Mouse (Mus musculus): ENCODE data around the gene Ggnbp2. TPM values are rescaled to one million over a fixed set of nuclear protein-coding genes. Genes with fewer than 3 reads are reported as not detected.

Gene Ggnbp2
- 10 to 100 TPM; 80.6 to 88.2 TPM for total RNA-seq (2021)
- long read RNA-seq, transcript Ggnbp2-206 (13 exons, 2,528 nt), result major isoform, 28 of 128 reads
- long read RNA-seq, transcript Ggnbp2-213 (14 exons, 2,950 nt), result minor isoform, 10 of 128 reads
- long read RNA-seq, transcript Ggnbp2-211 (14 exons, 3,056 nt), result minor isoform, 14 of 128 reads
- long read RNA-seq, transcript Ggnbp2-203 (14 exons, 3,034 nt), result minor isoform, 16 of 128 reads
- long read RNA-seq, partial matches to known transcripts, result 31 of 128 reads
- long read RNA-seq, other reads (novel, unspliced or antisense), result 29 of 128 reads

DNA sequence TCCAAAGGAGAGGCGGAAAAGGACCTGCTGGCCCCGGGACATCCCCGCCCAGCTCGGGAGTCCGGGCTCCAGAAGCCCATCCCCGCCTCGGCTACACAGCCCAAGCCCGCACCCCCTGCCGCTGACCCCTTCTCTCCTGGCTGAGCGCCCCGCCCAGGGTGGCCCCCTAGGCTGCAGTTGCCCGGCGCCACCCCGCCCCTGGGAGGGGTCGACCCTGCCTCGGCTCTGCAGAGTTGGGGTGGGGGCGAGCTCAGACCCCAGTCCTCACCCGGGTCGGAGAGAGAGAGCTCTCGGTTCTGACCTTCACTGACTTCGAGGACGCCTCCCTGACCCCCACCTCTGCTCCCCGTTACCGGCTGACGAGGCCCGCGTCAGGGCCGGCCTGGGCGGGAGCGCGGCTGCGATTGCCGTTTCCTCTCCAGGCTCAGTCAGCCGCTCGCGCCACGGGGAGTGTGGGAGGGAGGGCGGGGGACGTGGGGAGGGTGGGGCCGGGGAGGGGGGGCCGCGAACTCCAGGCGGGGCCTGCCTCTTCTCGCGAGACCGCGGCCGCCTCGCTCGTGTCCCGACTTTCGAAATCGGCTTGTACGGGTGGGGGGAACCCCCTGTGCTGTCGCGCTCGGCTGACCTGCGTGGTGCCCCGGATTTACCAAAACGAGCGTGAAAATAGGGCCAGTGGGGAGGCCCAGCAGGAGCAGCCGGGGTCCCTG lies at the start of gene Ggnbp2:
Gene Ggnbp2 (minus strand): TSS at position 481 of the 707 bp plus-strand sequence.
- peak; percentile 83 to 93 for DNase-seq (ENCODE audit: low spot score in 2 of 2)

DNA sequence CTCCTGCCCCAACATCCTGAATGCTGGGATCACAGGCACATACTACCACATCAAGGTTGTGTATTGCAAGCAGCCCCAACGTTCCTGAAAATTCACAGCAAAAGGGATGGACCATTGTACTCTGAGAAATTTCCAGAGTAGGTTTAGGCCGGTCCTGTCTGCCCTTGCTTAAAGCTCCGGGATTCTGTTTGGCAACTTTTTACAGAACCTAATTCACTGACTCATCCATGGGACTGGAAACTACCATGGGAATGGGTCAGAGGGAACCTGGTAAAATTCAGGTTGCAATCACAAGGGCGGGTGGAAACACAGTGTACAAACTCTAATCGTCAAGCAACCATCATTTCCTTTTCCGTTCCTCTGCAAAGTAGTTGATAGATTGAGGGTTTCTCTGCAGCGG lies 49.3 kb upstream of the Ggnbp2 start:
- DNase-seq (ENCODE audit: low spot score in 2 of 2), result no peak

DNA sequence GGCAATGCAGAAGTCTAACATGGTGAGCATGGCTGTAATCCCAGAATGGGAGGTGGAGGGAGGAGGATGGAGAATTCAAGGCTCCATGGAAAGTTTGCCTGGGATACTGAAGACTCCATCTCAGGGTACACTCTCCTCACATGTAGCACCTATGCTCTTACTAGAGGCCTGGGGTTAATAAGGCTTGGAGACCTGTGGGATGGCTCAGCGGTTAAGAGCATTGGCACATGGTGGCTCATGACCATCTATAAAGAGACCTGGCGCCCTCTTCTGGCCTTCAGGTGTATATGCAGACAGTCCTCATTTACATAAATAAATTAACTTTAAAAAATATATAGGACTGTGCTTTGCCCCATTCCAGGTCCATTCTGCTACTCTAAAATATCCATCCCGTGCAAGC lies 48.7 kb upstream of the Ggnbp2 start:
- DNase-seq (ENCODE audit: low spot score in 2 of 2), result peak in 1 of 2 experiments; percentile 40

DNA sequence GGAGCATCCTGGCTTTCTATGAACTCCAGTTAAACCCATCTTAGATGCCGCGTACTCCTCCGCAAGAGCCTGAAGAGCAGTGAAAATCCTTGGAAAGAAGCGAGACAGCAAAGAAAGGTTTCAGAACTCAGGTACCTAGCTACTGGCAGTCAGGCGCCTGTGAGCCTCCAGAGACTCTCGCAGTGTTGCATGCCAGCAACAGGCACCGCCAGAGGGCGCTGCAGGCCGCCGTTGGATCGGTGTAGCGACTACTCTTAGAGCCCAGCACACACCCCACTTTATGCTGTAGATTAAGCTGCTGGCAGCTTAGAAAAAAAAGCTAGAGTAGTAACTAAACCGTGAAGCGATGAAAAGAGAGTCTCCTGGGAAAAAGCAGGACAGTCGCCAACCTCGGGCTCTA lies 47.8 kb upstream of the Ggnbp2 start:
- peak; percentile 74 to 93 for DNase-seq (ENCODE audit: low spot score in 2 of 2)

DNA sequence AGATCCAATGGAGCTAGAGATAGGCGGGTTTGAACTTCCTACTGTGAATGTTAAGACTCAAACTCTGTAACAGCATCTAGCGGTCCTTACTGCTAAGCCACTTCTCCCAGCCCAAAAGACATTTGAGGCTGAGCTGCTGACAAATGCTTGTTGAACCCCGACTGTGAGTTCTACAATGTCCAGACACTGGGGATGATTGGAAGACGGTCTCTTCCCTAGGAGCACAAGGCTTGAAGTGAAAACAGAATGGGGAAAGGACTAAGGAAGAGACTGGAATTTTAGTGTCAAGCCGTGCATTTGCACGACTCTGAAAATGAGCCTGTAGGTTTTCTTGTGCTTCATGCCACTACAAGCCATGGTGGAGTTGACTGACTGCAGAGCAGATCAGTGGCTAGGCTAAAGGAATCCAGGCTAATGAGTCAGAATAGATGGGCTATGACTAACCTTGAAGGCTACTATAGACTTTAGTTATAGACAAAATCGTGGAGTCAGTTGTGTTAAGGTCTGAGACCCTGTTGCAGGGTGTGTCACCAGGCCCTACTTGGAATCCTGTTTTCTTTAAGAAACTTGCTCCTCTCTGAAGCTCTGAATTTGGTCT lies 46.2 kb upstream of the Ggnbp2 start:
- no peak for DNase-seq (ENCODE audit: low spot score in 2 of 2)

DNA sequence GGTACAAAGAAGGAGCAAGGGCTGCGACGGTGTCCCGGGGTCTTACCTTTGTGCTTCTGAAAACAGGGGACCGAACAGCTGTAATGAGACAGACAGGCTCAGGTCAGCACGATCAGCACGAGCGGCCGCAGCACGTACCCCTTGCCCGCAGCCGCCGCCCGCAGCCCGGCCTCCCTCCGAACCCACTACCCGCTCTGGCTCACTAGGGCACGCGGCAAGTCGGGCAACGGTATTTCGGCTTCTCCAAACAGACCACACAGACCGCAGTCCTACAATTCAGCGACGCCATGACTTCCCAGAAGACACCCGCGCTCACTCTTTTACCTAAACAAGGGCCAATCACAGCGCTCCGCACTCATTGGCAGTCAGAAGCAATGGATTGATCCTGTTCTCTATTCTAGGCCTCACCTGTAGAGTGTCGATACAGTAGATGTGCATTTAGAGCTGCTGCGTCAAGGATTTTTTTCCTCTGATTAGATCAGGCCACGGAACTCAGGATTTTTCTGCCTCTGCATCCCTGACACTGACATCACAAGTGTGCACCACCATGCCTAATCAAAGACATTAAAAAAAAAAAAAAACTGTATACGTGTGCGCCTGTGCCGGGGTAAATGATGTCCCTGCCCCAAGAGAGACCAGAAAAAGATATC lies 45.6 kb upstream of the Ggnbp2 start, which contains the start of gene Znhit3:
Gene Znhit3 (minus strand): TSS at position 314 of the 650 bp plus-strand sequence.
- DNase-seq (ENCODE audit: low spot score in 2 of 2), result peak; percentile 80 to 95

DNA sequence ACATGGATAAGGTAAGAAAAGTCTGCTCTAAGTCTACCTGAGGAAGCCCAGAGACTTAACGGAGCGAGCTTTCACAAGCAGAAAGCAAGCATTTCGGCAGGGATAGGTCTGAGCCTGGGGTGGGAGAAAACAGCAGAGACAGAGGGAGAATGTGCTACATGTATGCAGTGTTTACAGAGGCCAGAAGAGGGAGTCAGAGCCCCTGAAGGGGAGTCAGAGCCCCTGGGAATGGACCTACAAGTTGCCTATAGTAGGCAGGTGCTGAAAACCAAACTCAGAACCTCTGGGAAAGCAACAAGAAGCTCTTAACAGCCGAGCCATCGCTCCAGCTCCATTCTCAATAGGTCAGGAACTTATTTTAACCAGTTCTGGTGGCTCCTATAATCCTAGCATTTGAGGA lies 44.1 kb upstream of the Ggnbp2 start:
- no peak for DNase-seq (ENCODE audit: low spot score in 2 of 2)

DNA sequence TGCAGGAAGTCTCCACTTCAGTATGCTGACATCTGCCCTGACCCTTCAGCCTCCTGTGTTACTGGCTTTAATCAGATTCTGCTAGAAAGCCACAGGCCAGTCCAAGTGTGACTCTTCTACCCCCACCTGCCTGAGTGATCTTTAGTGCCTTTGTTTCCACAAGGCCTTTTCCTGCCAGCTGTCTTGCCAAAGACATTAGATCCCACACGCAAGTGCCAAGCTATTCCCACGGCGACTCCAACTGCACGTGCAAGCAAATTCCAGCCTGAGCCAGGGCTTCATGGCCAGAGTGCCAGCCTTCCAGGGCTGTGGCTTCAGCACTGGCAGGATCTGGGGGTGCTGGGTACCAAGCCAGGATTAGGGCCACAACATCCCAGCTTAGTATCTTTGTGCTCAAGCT lies 39.8 kb upstream of the Ggnbp2 start:
- DNase-seq (ENCODE audit: low spot score in 2 of 2), result no peak

DNA sequence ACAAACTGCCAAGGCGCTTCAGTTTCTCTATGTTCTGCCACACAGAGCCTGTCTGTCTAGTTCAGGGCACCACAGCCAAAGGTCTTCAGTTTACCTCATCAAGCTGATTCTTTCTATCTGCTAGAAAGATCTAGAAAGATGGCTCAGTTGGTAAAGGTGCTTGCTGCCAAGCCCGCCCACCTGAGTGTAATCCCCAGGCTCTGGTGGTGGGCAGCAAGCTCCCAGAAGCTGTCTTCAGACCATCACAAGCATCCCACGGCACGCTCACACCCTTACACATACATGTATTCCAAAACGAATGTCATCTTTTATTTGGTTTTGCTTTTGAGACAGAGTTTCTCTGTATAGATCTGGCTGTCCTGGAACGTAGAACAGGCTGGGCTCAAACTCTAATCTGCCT lies 37.9 kb upstream of the Ggnbp2 start:
- no peak for DNase-seq (ENCODE audit: low spot score in 2 of 2)

DNA sequence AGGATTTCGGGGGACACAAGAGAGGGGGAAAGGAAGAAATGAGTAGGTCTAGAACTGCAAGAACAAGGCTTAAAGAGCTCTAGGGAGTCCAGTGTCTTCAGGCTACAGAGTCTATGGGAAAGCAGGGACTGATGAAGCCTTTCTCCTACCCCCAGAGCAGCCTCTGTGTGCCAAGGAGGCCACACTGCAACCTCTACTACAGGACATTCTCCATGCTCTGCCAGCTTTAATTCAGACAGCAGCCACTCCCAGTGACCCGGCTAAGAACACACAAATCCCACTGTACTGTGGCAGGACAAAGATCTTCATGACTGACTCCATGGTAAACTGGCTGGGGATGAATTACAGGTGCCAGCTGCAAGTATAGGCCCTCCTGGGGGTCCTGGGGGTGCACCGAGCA lies 36.5 kb upstream of the Ggnbp2 start:
- no peak for DNase-seq (ENCODE audit: low spot score in 2 of 2)

DNA sequence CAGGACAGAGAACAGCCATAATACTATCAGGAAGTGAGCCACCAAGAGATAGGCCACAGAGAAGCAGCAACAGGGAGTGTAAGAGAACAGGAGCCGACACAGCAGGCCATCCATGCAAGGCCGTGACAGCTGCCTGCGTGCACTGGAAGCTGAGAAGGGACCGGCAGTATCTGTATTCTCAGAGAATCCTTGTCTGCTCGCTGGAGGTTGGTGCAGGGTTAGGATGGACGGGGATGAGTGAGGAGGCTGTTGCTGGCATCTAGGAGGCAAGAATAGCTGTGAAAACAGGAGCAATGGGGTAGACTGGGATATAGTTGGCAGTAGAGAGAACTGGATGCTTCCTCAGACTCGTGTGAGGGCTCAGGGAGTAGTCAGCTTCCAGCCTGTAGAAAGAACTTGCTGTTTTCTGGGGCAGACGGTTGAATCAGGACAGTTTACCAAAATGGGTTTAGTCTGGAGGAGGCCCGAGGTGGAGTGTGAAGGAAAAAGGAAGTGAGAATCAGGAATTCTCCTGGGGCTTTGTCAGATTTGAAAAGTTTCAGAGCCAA lies 34.1 kb upstream of the Ggnbp2 start:
- DNase-seq (ENCODE audit: low spot score in 2 of 2), result no peak

DNA sequence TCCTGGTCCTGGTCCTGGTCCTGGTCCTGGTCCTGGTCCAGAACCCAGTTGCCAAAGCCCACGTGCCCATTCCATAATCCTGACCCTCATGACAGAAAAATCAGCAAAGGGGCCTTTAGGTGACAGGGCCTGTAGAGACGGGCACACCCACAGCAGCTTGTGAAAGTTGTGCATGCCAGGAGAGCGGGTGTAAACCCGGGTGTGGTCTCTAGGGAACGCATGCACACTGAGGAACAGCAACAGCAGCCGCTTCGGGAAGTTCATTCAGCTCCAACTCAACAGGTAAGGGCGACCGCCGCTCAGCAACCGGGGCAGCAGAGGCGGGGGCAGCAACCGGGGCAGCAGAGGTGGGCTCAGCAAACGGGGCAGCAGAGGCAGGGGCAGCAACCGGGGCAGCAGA lies 22.5 kb upstream of the Ggnbp2 start:
- DNase-seq (ENCODE audit: low spot score in 2 of 2), result no peak

DNA sequence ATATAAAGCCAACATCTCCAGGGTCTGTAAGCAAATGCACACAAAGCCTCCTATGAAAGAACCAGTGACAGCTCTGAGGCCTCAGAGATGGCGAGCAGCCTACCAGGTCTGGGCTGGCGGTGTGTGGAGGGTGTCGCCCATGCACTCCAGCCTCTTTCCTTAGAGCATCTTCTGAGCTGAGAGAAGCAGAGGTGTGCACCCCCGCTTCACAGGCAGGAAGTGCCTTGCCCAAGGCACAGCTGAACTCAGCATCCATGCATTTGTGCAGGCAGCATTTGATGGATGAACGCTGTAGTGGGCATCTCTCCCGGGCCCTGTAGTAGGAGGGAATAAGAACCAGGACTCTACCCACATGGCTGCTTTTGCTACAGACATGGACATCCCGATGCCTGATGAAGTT lies 21.1 kb upstream of the Ggnbp2 start:
- no peak for DNase-seq (ENCODE audit: low spot score in 2 of 2)

DNA sequence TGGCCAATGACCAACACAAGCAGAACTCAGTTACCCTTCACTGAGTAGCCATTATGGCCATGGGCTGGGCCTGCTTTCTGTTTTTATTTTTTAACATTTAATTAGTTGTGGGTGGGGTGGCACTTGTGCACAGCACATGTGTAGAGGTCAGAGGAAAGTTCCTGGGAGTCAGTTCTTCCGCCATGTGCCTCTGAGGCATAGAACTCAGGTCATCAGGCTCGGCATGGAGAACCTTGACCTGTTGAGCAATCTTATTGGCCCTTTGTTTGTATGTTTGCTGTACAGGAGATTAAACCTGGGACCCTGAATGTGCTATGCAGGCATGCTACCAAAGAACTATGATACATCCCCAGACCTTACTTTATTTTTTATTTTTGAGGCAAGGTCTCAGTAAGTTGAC lies 18.9 kb upstream of the Ggnbp2 start:
- DNase-seq (ENCODE audit: low spot score in 2 of 2), result no peak

DNA sequence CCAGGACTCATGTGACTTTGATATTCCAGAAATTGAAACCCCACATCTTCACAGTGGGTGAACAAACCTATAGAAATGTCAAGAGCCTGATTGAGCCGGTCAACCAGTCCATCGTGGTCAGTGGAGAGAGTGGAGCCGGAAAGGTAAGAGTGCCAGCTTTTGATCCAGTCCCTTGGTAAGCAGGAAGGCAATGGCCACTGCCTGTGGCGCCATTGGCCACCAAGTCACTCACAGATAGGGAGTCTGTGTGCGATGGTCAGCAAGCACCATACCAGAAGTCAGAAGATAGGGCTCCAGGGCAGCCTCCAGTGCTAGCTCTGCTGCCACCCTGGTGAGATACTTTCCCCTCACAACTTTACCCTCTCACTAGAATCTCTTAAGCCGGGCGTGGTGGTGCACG lies 17.4 kb upstream of the Ggnbp2 start:
- DNase-seq (ENCODE audit: low spot score in 2 of 2), result no peak

DNA sequence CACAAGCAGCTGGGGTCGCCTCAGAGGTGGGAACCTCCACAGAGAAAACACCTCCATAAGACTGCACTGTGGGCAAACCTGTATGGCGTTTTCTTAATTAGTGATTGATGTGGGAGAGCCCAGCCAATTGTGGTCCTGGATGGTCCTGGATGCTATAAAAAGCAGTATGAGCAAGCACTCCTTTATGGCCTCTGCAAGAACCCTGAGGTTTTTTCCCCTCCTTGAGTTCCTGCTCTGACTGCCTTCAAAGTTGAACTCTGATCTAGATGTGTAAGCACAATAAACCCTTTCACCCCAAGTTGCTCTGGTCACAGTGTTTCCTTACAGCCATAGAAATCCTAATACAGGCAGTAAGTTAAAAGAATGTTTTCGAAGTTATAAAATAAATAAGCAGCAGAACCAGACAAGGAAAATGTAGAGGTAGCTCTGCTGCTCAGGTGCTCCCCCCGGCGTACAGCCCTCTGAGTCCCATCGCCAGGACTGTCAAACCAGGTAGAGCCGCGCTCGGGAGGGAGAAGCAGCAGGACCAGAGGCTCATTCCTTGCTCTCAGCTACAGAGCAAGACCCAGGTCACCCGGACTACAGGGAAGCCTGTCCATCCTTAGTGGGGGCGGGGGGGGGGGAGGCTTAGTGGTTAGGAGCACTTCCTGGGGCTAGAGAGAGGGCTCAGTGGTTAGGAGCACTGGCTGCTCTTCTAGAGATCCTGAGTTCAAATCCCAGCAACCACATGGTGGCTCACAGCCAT lies 16.3 kb upstream of the Ggnbp2 start:
- no peak for DNase-seq (ENCODE audit: low spot score in 2 of 2)

DNA sequence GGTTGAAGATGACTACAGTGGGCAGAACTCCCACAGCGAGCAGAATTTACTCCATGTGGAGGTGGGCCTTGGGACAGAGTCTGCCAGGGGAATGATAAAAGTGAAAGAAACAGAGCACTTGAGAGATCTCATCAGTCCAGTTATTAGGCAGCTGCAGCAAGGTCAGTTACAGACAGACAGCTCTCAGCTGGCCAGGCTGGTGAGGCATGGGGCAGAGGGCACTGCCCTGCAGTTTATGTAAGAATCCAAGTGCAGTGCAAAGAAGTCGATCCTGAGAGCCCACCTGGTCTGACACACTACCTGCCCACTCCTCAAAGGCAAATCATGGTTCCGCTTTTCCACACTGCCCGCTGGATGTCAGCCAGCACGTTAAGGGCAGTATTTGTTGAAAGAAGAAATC lies 15.6 kb upstream of the Ggnbp2 start:
- no peak for DNase-seq (ENCODE audit: low spot score in 2 of 2)

DNA sequence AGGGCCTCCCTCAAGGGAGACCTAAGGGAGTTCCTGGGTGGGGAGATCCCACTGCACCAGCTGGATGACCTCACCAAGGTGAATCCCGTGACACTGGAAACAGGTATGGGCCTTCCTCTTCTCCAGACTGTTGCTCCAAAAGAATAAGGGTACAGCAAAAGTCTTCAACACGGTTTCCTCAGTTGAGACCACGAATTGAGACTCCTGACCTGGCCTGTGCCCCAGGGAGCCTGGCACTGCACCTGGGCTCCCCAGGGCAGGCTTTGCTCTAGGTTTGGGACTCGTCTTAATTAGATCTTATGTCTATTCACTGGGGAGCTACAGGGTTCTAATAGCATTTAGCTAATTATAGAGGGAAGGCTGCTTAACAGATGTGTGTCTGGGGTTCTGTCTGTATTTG lies 14.6 kb upstream of the Ggnbp2 start:
- no peak for DNase-seq (ENCODE audit: low spot score in 2 of 2)

DNA sequence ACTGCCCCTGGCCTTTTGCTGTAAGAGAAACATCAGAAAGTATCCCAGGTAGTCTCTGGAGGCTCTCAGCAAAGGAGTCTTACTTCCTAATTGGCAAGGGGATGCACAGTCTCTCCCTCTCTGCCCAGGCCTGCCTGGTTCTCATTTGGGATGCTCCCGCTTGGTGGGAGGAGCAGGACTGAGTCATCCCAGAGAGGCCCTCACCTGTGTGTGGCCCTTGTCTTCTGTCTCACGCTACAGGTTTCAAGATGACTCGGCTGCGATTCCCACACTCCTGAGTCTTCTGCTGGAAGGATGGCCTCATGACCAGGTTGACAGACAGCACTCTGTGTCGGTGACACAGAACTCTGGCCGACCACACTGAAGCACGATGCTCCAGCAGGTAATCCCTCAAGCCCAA lies 11.7 kb upstream of the Ggnbp2 start:
- no peak for DNase-seq (ENCODE audit: low spot score in 2 of 2)

DNA sequence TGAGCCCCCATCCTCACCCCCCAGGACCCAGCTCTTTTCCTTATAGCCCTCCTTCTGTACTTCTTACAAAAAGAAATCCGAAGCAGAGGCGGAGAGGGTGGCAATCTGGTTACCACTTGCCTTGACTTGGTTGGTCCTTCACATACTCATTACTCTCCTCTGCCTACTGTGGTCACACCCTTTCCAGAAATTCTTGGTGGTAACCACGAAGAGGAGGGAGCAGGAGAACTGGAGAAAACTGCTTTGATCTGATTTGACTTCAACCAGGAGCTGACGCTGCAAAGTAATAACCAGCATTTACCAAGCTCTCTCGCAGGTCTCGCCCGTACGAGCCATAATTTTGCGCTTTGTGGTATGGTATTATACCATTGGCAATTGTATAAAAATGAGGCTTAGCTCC lies 10.4 kb upstream of the Ggnbp2 start:
- no peak for DNase-seq (ENCODE audit: low spot score in 2 of 2)

DNA sequence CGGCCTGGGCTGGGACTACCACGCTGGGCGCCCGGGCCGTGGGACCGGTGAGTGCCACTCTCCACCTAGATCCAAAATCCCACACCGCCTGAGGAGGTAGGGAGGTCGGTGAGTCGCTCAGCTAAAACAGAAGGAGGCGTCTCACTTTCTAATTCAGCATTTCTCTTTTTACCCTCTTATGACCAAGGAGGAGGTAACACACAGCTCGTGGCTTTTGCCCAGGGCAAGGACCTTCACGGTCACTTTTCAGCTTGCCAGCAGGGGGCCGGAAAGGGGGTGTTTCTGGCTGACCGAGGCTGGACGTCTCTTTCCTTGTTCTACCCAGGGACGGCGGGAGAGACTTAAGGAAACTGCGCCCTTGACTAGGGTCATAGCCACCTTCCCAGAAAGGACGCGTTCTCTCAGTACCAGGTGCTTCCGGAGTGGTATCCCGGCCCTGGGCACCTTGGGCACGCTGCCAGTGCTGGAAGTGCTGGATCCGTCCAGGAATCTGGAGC lies 9.9 kb upstream of the Ggnbp2 start:
- no peak for DNase-seq (ENCODE audit: low spot score in 2 of 2)

Measured in layer of hippocampus, adult 18-20 months (tissue).